Mouse (Mus musculus) urinary bladder, postnatal 36 days (tissue): ENCODE measurements around the gene Efr3b.
A peak's percentile ranks its signal among the peaks of the same experiment; 100 is the strongest.
"Not testable (repeated sequence)": the region's sequence is repeated elsewhere in the genome, so short reads cannot be mapped to it uniquely, and the experiment has no call there.

Experiments
- DNase-seq, 2 experiments: peaks; one replicate each; pipeline ENCODE4 v3.0.0; 2022; ENCODE audit warnings: low spot score in 2 of 2, mixed read lengths in 1 of 2

Gene Efr3b

DNA sequence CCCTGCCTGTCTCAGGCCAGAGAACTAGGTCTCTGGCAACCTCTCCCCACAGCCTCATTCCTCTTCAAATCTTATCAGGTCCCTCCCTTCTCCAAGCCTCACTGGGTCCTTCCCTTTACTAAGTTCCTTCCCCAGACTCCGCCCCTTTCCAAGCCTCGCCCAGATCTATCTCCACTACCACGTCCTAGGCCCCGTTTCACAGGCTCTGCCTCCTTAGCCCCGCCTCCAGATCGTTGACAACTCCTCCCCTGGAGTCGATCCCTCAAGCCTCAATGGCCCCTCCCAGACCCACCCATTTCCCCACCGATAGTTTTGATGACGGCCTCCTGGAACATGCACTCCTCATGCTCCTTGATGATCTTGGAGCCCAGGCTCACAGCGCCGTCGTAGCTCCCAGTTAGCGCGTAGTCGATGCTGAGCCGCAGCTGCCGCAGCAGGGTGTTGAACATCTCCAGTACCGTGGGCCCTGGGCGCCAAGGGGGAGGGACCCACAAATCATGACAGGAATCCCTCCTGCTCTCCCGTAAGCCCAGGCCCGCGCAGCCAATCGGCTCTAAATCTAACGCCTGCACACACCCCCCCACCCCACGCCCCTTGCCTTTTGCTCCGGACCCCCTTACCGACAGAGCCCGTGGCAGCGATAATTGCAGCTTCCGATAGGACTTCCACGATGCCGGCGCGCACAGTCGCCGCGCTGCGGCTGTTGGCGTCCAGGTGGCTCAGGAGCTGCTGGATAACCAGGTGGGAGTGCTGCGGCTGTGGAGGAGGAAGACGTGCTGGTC, 57.2 kb downstream of the Efr3b start:
- peak; percentile 55 to 83 for DNase-seq

DNA sequence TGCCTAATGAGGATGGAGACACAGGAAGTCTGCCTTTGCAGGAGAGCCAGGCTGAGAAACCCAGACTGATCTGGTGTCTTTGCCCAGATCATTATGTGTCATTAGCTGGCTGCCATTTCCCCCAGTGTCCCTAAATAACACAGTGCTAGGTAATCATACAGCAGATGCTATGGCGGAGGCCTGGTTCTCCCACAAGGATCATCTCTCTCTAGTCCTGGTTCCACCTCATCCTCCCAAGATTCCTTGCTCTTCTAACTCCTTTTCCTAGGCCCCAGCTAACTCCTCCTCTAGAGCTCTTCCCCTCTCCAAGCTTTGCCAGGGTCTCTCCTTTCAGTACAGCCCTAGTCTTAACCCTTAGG, 57.7 kb downstream of the Efr3b start:
- no peak for DNase-seq

DNA sequence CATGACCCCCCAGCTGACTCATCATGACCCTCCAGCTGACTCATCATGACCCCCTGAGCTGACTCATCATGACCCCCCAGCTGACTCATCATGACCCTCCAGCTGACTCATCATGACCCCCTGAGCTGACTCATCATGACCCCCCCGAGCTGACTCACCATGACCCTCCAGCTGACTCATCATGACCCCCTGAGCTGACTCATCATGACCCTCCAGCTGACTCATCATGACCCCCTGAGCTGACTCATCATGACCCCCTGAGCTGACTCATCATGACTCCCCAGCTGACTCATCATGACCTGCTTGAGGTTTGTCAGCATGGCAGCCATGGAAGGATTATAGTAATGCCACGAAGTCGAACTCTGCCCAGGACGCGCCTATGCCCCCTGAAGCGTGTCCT, 65.5 kb downstream of the Efr3b start:
- not testable (repeated sequence) for DNase-seq

DNA sequence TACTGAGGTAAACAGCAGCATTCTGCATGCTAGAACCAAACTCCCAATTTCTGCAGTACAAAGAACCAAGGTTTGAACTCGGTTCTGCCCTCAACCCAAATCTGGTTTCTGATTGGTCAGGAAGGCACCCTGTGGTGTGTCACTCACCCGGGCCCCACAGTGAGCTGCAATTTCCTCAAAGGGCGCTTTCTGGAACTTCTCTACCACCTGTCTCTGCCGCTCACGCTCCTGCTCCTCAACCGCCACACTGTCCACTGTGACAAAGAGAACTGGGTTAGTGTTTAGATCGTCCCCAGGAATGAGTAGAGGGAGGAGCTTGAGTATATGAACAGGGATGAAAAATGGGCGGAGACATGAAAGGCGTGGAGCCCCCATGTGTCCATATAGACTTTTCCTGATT, 70.3 kb downstream of the Efr3b start:
- DNase-seq, result no peak

DNA sequence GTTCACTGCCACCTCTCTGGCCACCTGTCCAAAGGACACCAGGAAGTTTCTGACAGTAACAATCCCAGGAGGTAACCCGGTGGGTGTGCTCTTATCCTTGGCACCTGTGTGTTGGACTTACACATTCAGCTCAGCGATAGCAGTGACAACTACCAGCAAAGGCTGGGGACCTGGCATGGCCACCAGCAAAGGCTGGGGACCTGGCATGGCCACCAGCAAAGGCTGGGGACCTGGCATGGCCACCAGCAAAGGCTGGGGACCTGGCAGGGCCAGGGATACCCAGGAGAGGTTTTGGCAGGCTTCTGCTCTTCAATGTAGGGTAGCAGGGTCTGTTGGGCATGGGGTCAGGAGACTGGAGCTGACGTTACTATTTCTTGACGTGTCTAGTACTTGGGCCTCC, 71.5 kb downstream of the Efr3b start:
- no peak for DNase-seq

DNA sequence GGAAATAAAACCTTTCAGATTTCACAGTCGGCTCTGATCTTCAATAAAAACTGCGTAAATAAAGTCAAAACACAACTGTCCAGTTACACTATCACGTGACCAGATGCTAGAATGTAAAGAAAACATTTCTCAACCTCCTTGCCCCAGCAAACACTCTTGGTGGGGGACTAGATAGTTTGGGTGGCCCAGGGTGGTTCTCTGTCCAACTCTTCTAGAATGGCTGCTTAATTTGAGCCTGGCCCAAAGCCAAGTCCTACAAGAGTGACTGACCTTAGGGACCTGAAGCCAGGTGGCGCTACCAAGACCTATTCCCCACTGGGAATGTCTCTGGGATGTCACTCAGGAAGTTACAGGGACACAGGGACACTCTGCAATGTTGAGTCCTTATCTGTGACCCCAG, 78.2 kb downstream of the Efr3b start:
- DNase-seq, result no peak

DNA sequence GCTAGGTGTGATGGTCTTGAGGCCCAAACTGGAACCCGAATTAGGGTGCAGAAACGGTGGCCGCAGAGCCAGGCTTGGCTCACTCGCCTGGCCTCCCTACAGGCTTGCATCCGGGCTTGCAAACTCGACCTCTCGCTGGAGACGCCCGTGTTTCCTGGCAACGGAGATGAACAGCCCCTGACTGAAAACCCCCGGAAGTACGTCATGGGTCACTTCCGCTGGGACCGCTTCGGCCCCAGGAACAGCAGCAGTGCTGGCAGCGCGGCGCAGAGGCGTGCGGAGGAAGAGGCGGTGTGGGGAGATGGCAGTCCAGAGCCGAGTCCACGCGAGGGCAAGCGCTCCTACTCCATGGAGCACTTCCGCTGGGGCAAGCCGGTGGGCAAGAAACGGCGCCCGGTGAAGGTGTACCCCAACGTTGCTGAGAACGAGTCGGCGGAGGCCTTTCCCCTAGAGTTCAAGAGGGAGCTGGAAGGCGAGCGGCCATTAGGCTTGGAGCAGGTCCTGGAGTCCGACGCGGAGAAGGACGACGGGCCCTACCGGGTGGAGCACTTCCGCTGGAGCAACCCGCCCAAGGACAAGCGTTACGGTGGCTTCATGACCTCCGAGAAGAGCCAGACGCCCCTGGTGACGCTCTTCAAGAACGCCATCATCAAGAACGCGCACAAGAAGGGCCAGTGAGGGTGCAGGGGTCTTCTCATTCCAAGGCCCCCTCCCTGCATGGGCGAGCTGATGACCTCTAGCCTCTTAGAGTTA, 78.7 kb downstream of the Efr3b start:
- DNase-seq, result peak; percentile 55 to 80

DNA sequence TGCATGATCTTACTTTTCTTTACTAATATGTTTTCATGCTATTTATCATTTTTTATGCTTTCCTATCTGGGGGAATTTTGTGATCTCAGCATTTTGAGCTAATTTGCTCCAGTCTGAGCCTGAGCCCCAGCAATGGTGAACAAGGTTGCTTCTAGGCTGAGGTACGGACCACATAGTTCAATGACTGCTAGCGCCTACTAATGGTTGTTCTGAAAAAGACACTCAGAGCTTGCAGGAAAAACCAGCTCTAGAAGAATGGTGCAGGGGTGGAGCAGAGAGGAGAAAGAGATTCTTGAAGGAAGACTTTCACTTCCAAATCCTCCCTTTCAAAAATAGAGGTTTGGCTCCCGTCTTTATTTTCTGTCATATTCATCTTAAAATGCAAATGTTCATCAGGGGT, 82.4 kb downstream of the Efr3b start:
- no peak for DNase-seq

DNA sequence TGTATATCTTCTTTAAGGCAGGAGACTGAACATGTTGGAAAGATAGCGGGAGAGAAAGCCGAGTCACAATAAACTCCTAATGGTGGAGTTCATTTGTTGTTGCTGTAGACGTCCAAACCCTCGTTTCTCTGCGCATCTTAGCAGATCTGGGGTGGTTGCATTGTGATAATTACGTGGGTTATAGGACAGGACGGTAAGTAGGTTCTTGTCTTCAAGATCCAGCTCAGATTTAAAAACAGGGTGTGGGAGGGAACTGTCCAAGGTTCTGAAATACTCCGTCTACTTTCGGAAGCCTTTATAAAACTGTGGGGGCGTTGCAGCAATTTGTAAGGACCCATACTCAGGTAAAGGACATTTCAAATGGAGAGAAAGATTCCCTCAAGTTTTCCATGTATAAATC, 83.3 kb downstream of the Efr3b start:
- DNase-seq, result no peak

DNA sequence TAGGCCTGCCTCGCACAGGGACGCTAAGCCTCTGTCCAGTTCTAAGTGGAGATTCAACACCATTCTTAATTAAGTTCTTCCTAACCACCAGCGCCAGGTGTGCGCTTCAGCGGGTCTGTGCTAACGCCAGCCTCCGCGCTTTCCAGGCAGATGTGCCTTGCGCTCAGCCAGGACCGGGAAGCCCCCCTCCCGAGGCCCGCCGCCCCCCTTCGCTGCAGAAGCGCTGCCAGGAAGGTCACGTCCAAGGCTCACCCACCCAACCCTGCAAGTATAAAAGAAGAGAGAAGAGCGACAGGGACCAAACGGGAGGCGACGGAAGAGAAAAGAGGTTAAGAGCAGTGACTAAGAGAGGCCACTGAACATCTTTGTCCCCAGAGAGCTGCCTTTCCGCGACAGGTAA, 84.1 kb downstream of the Efr3b start, which contains the start of gene Pomc:
TSS of gene Pomc (plus strand) at position 301 of the 400 bp plus-strand sequence.
- no peak for DNase-seq

DNA sequence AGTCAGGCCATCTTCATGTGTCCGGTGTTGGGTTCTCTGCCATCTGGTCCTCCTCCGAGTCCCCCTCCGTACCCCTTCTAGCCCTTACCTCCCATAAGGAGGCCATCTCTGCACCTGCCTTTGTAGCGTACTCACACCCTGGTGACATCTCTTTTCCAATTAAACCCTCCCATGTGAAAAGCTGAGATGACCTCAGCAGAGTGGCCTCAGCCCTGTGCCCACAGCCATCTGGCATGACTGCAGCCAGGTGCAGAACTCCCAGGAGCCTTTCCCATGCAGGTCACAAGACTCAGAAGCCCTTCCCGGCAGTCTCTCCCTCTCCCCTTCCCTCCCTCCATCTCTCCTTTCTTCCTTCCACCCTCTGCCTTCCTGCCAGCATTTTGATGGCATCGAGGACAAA, 91.2 kb downstream of the Efr3b start:
- DNase-seq, result no peak

DNA sequence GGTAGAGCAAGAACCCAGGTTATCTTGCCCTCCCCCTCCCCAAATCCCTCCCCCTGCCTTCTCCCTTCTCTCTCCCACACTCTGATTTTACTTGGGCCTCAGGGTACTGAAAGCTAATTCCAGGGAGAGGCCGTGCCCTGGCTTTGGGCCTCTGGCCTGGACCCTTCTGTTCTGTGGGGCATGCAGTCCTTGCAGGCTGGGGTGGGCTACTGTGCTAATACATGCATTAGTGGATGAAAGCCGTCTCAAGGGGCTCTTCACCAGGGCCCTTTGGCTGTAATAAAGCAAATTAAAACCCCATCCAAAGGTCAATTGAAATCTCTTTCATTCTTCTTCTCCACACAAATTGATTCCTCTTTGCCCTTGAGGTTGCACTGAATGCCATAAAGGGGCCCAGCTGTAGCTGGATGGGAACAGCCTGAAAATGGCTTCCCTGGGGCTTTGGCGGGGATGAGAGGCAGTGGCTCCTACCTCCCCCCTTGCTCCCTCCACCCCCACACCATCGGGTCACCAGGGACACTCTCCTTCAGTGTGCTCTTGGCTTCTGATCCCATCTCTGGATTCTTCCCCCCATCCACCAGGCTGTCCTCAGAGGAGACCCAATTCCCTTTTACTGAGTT, 94.2 kb downstream of the Efr3b start:
- DNase-seq, result no peak

DNA sequence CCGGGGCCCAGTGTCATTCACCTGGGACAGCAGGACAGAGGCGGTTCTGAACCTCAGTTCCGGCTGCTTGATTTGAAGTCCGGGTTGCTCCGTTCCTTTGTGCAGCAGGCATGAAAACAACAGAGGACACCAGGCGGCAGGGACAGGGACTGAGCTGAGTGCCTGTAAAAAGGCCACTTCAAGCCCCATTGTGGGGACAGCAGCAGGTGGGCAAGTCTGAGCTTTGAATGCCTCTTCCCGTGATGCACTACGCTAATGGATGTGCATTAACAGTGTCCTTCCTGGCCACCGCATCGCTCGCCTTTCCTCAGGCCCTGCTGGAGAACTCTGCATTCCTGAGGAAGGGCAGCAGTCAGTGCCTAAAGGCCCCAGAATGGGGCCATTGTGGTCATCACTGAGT, 96.7 kb downstream of the Efr3b start:
- no peak for DNase-seq

DNA sequence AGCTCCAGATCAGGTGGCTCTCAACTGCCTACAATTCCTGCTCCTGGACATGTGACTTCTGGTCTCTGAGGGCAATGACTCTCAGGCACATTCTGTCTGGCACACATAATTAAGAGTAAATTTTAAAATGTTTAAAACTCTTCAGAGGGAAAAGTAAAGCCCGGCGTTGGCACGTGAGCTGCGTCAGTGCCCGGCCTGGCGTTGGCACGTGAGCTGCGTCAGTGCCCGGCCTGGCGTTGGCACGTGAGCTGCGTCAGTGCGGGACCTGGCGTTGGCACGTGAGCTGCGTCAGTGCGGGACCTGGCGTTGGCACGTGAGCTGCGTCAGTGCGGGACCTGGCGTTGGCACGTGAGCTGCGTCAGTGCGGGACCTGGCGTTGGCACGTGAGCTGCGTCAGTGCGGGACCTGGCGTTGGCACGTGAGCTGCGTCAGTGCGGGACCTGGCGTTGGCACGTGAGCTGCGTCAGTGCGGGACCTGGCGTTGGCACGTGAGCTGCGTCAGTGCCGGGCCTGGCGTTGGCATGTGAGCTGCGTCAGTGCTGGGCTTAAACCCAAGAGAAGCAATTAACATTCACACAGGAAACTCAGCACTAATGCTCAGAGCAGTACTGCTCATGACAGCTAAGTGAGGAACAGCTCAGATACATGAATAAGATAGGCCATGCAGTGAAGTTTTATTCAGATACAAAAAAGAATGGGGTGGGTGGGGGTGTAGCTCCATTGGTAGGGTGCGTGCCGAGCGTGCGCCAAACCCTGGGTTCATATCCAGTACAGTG, 108.4 kb downstream of the Efr3b start:
- not testable (repeated sequence) for DNase-seq

DNA sequence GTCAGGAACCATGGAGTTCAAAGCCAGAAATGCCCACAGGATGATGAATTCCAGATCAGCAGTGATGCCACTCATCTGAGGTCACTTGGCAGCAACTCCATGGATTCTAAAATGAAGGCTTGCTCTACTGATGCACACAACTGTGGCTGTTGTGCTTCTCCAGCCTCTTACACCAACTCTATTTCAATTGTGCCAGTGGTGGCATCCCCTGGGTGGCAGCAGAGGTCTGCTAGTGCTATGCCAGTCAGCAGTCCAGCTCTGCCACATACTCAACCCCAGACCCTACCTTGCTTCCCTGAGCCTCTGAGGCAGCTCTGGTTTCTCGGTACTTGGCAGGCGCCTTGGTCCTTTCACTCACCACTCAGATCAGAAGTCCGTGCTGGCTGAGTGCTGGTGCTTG, 109.9 kb downstream of the Efr3b start:
- DNase-seq, result no peak

DNA sequence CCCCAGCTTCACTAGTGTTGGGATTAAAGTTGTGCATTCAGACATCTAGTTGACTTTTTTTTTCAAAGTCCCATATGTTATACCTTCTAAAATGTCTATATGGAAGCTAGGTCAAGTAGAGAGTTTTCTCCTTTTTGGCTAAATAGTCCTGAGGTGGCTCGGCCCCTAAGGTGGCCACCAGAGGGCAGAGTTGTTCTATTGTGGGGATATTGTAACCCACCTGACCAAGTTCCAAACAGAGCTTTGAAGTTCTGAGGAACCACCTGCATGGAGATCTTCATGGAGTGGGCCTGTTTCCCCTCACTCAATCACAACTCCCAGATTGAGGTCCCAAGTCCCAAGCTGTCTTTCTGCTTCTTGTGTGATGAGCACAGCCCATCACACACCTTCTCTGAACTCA, 112.6 kb downstream of the Efr3b start:
- DNase-seq, result peak; percentile 47 to 54

DNA sequence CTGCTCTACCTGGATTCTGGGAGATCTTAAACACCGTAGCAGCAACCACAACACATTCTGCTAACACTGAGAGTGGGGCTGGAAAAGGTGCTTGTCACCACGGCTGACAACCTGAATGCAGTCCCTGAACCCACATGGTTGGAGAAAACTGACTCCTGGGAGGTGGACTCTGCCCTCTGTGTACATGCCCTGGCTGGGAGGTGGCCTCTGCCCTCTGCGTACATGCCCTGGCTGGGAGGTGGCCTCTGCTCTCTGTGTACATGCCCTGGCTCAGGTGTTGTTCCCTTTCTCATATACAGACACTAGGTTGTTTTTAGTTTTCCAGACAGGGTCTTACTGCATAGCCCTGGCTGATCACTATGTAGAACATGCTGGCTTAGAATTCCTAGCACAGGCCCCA, 119.3 kb downstream of the Efr3b start:
- DNase-seq, result no peak

DNA sequence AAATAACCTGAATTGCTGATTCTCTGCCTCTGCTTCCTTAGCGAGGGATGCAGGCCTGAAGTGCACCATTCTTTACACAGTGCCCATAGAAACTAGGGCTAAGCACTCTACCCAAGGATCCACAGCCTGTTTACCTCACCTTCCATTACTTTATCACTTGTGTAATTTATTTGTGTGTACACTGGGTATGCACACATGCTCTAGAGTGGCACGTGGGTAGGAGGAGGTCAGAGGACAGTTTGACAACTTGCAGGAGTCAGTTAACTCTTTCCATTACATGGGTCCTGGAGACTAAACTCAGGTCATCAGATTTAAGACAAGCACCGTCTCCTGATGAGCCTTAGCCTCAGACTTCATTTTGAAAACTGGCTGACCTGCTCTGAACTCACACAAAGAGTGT, 120.1 kb downstream of the Efr3b start:
- no peak for DNase-seq

DNA sequence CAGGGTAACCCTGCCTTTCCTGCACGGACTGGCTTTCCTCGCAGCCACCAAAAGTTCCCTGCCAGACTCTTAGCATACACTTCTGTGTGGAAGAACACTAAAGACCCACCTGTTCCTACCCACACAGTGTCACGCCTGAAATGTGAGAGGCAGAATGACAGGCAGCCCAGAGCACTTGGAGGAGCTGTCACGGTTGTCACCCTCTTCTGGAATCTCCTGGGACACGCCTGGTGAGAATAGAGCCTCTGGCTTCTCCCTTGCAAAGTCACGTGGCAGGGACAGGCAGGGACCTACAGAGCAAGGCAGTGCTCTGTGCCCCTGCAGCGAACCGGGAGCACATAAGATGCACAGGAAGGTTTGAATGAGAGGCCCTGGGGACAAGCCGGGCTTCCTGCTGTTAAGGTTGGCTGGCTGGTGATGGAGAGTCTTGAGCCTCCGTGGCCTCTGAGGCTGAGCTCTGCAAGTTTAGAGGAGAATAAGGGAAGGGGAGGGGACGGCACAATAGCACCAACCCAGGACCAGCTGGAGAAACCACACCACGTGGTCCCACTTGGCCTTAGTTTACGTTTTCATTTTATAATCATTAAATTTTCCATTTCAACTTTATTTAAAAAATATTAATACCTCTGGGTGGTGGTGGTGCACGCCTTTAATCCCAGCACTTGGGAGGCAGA, 120.9 kb downstream of the Efr3b start:
- DNase-seq, result no peak

DNA sequence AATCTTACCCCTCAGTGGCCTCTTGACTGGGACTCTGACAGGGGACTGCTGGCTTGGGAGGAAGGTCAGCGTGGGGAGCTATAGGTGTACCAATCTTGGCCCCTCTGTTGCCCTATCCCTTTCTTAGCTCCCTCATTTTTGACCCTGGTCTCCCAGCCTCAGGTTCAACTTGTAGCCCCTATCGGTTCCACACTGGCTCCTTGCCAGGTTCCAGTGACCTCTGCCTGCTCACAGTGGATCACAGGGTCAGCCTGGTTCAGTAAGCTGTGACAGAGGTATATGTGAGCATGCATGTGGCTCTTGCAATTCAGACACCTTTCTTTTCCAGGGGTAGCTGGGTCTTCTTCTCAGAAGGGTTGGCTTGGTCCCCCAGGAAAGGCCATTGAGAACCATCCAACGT, 122.9 kb downstream of the Efr3b start:
- no peak for DNase-seq
